14 mouse cellular contexts compared by ENCODE assay signal in the genomic region with DNA sequence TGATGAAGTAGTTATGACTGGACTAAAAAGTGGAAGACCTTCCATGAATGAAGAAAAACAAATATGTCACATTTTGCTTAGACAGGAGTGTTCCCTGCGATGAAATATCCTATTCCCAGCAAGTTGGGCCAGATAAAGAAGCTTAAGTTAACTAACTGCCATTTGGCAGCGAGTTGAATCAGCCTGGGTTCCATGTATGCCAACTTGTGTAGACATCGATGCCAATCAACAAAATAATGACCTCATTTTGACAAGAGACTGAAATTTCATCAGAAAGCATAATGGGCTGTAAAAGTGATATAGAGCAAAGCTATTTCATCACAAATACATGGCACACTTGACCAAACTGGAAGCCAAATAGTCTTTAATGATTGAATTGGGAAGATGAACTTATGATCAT.
"Had no signal": no experiment of that assay in that cellular context is flagged by ENCODE, and none has a peak within 500 bp of the region (broad histone marks: within the 10 kb centered on the region; RNA-seq: fewer than 3 reads in every experiment).

No protein-coding gene starts in this region.

- DNase-seq: lung, adult 18-20 months; lung, embryonic 14.5 days; lung, postnatal 10 days; right cerebral cortex, postnatal 14 days; thymus, adult 2 months; thymus, postnatal 25 days; thymus, postnatal 4 days had no signal

- H3K27me3 ChIP-seq: megakaryocyte, embryonic 14.5 days; midbrain, embryonic 13.5 days; midbrain, embryonic 15.5 days; neural tube, embryonic 12.5 days; stomach, embryonic 15.5 days had no signal

- H3K36me3 ChIP-seq: midbrain, embryonic 13.5 days; midbrain, embryonic 15.5 days; neural tube, embryonic 12.5 days; stomach, embryonic 15.5 days had no signal

- H3K9ac ChIP-seq: lung, embryonic 14.5 days; midbrain, embryonic 13.5 days; midbrain, embryonic 15.5 days; neural tube, embryonic 12.5 days; stomach, embryonic 15.5 days had no signal

- H3K4me1 ChIP-seq: megakaryocyte, embryonic 14.5 days; midbrain, embryonic 13.5 days; midbrain, embryonic 15.5 days; neural tube, embryonic 12.5 days; stomach, embryonic 15.5 days had no signal

- H3K4me3 ChIP-seq: megakaryocyte, embryonic 14.5 days; midbrain, embryonic 13.5 days; midbrain, embryonic 15.5 days; neural tube, embryonic 12.5 days; stomach, embryonic 15.5 days had no signal

- H3K9me3 ChIP-seq: midbrain, embryonic 13.5 days; midbrain, embryonic 15.5 days; neural tube, embryonic 12.5 days; stomach, embryonic 15.5 days had no signal

- H3K27ac ChIP-seq: macrophage; midbrain, embryonic 13.5 days; midbrain, embryonic 15.5 days; neural tube, embryonic 12.5 days; stomach, embryonic 15.5 days; stomach, postnatal 0 days had no signal
